Mouse (Mus musculus) heart, embryonic 11.5 days (tissue): ENCODE measurements around the gene Fbxo2. TPM values are rescaled to one million over a fixed set of nuclear protein-coding genes. Genes with fewer than 3 reads are reported as not detected.

Experiments used
- ATAC-seq: fragments of 200-750 bp; cut with Nextera tagmentation; replicated peaks from 2 replicates; pipeline ENCODE4 v1.8.0; 2017; ENCODE audit warnings: moderate library complexity; ENCODE audit not compliant: insufficient number of reproducible peaks, low FRiP score, low TSS enrichment
- H3K27ac ChIP-seq: fragments of 300-500 bp; sonication (generic); 2 replicates; pipeline ENCODE4 v1.5.1; 2014; ENCODE audit warnings: mild to moderate bottlenecking, low read depth, low read length
- H3K27me3 ChIP-seq: fragments of 300-500 bp; sonication (generic); 2 replicates; pipeline ENCODE4 v1.6.1; 2014; ENCODE audit warnings: mild to moderate bottlenecking, low read length, mixed read lengths; ENCODE audit not compliant: control insufficient read depth, insufficient read depth
- H3K36me3 ChIP-seq: fragments of 300-500 bp; sonication (generic); 2 replicates; pipeline ENCODE4 v1.6.1; 2014; ENCODE audit warnings: mild to moderate bottlenecking, low read length, moderate library complexity, mixed read lengths; ENCODE audit not compliant: control insufficient read depth, insufficient read depth
- H3K4me1 ChIP-seq: fragments of 300-500 bp; sonication (generic); 2 replicates; pipeline ENCODE4 v1.6.1; 2014; ENCODE audit warnings: low read length; ENCODE audit not compliant: control insufficient read depth, insufficient read depth
- H3K4me2 ChIP-seq: fragments of 300-500 bp; sonication (generic); 2 replicates; pipeline ENCODE4 v1.6.1; 2014; ENCODE audit warnings: mild to moderate bottlenecking, moderate library complexity
- H3K4me3 ChIP-seq: fragments of 300-500 bp; sonication (generic); 2 replicates; pipeline ENCODE4 v1.5.1; 2014; ENCODE audit warnings: low read depth, low read length
- H3K9ac ChIP-seq: fragments of 300-500 bp; sonication (generic); 2 replicates; pipeline ENCODE4 v1.6.1; 2014; ENCODE audit warnings: mild to moderate bottlenecking, low read depth, low read length, moderate library complexity
- H3K9me3 ChIP-seq: fragments of 300-500 bp; sonication (generic); replicated peaks from 2 replicates; pipeline ENCODE4 v1.6.1; 2016; ENCODE audit warnings: low read length; ENCODE audit not compliant: control insufficient read depth
- WGBS: fragments of 180-500 bp; shearing (Covaris S2); extraction: QIAGEN DNeasy Blood & Tissue Kit; methylation state at CpG from one replicate; pipeline ENCODE4 v1.1.7; 2014; ENCODE audit not compliant: insufficient replicate concordance; 5-methylcytosine and 5-hydroxymethylcytosine counted together
- polyA plus RNA-seq: library from polyadenylated mRNA; unstranded; fragments of >200 nt; fragmentation: Nextera tagmentation; extraction: Ambion mirVana; gene quantifications from 2 replicates; pipeline ENCODE4 v1.2.1, GENCODE M21; 2014

Fbxo2 gene
- polyA plus RNA-seq, 1 experiment from 2014 or later: 0.84 TPM

DNA sequence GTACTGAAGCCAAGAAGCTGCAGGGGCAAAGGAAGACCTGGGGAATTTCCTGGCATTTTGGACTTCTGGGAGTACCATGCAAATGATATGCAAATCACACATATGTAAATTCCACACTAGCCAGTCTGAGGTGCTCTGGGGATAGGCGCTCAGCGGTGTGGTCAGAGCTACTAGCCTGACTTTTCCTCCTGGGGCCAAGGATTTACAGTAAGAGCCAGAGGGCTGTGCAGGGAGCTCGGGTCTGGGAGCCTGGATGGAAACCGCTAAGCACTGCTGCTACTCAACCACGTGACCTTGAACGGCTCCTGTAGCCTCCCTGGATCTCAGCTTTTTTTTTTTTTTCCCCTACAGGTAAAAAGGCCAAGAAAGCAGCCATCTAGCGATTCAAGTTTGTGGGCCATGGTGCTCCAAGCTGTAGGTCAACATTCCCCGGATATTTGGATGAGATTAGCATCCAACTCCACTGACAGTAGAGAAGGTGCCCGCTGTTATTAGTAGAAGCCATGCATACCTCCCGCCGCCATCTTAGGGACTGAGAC lies 32.4 kb downstream of the Fbxo2 start:
- Histone ChIP-seq H3K9ac (no peak overlapping the region), H3K4me2 (no peak overlapping the region), H3K4me1 (no peaks in the 10 kb centered on the region), H3K4me3 (no peak overlapping the region), H3K27ac (no peak overlapping the region), H3K9me3 (no peaks in the 10 kb centered on the region), H3K27me3 (no peaks in the 10 kb centered on the region), H3K36me3 (no peaks in the 10 kb centered on the region)
- no peak for ATAC-seq
- 27% methylated on average over 11 of the region's 11 CpGs for WGBS

DNA sequence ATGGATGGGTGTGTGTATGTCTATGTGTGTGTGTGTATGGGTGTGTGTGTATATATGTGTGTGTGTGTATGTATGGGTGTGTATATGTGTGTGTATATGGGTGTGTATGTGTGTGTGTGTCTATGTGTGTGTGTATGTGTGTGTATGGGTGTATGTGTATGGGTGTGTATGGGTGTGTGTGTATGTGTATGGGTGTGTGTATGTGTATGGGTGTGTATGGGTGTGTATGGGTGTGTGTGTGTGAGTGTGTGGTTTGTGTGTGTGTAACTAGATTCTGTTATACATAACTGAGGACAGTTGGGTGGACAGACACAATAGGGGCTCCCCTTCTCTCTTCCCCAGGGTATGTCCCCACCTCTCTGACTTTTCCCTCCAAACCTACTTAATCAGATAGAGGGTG lies 34.0 kb downstream of the Fbxo2 start:
- Histone ChIP-seq H3K27ac (no peak overlapping the region), H3K36me3 (no peaks in the 10 kb centered on the region), H3K4me2 (no peak overlapping the region), H3K27me3 (peaks cover 7% of the 10 kb centered on the region), H3K9me3 (no peaks in the 10 kb centered on the region), H3K9ac (no peak overlapping the region), H3K4me3 (no peak overlapping the region), H3K4me1 (no peaks in the 10 kb centered on the region)
- ATAC-seq: no peak; the same call in 1 of the 2 replicates

DNA sequence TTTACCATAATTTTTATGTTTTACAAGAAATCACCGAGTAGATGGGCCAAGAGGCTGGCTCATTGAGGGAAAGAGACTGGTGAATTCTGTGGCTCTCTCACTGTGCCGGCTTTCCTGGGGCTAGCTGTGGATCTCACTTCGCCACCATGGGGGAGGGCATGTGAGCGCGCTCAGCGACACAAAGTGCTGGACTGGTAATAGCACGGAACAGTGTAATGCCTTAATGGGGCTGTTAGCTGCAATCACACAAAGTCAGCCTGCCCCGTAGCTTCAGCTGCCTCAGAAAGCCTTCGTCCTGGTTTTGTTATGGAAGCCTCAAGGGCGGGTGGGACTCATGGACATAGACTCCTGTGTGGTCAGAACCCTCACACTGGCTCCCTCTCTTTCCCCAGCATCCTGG lies 38.3 kb downstream of the Fbxo2 start:
- Histone ChIP-seq H3K9me3 (no peaks in the 10 kb centered on the region), H3K4me3 (no peak overlapping the region), H3K9ac (no peak overlapping the region), H3K27ac (no peak overlapping the region), H3K36me3 (no peaks in the 10 kb centered on the region), H3K4me2 (no peak overlapping the region), H3K4me1 (no peaks in the 10 kb centered on the region), H3K27me3 (peaks cover 7% of the 10 kb centered on the region)
- 53% methylated on average over 10 of the region's 10 CpGs for WGBS
- no peak for ATAC-seq

- no peak; the same call in 1 of the 2 replicates for ATAC-seq
- 85% methylated on average over 2 of the region's 2 CpGs for WGBS
- Histone ChIP-seq H3K36me3 (no peaks in the 10 kb centered on the region), H3K9me3 (no peaks in the 10 kb centered on the region), H3K27me3 (peaks cover 11% of the 10 kb centered on the region), H3K9ac (no peak overlapping the region), H3K27ac (peak overlapping the region; percentile 74), H3K4me3 (no peak overlapping the region), H3K4me1 (no peaks in the 10 kb centered on the region), H3K4me2 (peak overlapping the region; percentile 12; the same call in 1 of the 2 replicates)
Measured at GRCm38 (mm10) chr4:148203557-148203956, 43.1 kb downstream of the Fbxo2 start.

DNA sequence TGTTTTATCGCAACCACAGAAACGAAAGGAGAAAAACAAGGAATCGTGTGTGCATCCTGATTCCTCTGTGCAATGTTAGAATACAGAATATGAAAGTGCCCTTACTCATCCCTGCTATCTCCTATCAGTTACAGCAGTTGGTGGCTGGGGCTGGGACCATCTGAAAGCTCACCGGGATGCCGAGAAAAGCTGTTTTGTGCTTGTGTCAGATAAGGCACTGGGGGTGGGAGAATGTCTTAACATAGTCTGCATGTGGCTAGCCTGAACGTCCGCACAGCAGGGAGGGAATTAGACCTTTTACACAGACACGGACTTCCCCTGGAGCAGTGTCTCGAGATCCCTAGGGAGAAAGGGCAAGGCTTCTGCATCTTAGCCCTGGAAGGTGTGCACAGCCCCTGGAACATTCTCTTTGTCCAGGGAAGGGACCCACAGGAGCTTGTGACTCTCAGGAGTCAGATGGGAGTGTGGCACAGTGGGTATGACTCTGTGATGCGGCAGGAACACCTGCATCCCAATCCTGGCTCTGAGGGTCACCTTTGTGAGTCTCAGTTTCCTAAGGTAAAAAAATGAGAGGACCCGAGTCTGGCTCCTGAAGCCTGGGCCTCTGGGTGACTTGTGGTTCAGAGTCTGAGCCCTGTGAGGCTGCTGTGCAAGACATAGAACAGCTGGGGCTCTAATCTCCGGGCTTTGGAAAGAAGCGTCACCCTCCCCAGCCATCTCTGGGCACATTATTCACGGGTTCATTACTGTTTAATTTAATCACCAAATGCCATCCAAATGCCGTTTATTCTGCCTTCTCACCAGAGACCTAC lies 43.8 kb downstream of the Fbxo2 start:
- Histone ChIP-seq H3K9me3 (no peaks in the 10 kb centered on the region), H3K27ac (peak overlapping the region; percentile 85), H3K4me2 (peak overlapping the region; percentile 44), H3K27me3 (peaks cover 5% of the 10 kb centered on the region), H3K4me3 (no peak overlapping the region), H3K4me1 (no peaks in the 10 kb centered on the region), H3K36me3 (no peaks in the 10 kb centered on the region), H3K9ac (0 out of 2 replicates have a peak overlapping the region, but pooled peaks have one; percentile 34)
- peak; percentile 90 for ATAC-seq
- 45% methylated on average over 15 of the region's 15 CpGs for WGBS

DNA sequence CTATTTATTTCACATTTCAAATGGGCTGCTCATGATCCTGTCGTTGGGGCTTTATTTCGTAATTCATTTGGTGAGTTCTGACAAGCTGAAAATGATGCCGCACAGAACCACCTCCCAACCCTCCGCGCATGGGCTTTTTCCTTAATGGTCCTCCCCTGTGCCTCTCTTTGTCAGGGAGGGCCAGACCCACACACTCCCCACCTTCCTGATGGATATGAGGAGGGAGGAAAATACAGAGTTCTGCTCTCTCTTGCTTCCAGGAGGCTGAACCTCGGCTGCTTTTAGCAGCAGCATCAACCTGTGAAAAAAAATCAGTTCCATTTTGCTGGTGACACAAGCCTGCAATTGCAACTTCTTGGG lies 44.4 kb downstream of the Fbxo2 start:
- Histone ChIP-seq H3K36me3 (no peaks in the 10 kb centered on the region), H3K4me3 (no peak overlapping the region), H3K27ac (peak overlapping the region; percentile 85), H3K4me2 (peak overlapping the region; percentile 44), H3K4me1 (no peaks in the 10 kb centered on the region), H3K9ac (no peak overlapping the region), H3K9me3 (no peaks in the 10 kb centered on the region), H3K27me3 (peaks cover 4% of the 10 kb centered on the region)
- WGBS: 62% methylated on average over 6 of the region's 6 CpGs
- no peak for ATAC-seq

GRCm38 (mm10) chr4:148214460-148215136 lies 54.2 kb downstream of the Fbxo2 start:
- H3K27ac ChIP-seq: no peak overlapping the region
- H3K4me1 ChIP-seq: no peaks in the 10 kb centered on the region
- no peak overlapping the region for H3K9ac ChIP-seq
- H3K4me3 ChIP-seq: no peak overlapping the region
- ATAC-seq: no peak
- WGBS: 45% methylated on average over 5 of the region's 5 CpGs
- H3K27me3 ChIP-seq: peaks cover 35% of the 10 kb centered on the region
- H3K36me3 ChIP-seq: no peaks in the 10 kb centered on the region
- no peak overlapping the region for H3K4me2 ChIP-seq
- no peaks in the 10 kb centered on the region for H3K9me3 ChIP-seq

DNA sequence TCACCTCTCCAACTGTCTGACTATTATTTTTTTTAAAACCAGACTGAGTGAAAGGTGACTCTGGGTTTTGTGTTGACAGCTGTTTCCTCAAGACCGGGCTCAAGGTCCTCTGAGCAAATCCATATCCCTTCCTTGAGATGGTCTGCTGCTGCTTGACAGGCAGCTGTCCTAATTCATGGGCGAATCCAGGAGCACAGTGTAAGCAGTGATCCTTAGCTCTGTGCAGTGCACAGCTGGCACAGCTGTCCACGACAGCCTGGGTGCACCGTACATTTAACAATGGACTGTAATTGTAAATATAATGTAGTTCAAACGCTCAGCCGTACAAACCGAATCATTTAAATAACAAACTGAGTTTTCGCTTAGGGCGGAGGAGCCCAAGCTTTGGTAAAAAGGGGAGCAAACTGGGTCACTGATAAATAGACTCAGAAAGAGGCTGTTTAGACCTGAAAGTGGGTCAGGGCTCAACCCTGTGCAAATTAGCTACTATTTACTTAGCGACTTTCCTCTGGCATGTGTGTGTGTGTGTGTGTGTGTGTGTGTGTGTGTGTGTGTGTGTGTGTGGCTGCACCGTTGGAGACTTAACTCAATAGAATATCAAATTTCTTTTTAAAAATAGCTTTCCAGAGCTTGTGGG lies 55.0 kb downstream of the Fbxo2 start:
- ATAC-seq: no peak
- Histone ChIP-seq H3K36me3 (no peaks in the 10 kb centered on the region), H3K27me3 (peaks cover 42% of the 10 kb centered on the region), H3K27ac (no peak overlapping the region), H3K9me3 (no peaks in the 10 kb centered on the region), H3K4me1 (no peaks in the 10 kb centered on the region), H3K4me2 (no peak overlapping the region), H3K9ac (no peak overlapping the region), H3K4me3 (no peak overlapping the region)
- WGBS: 54% methylated on average over 11 of the region's 11 CpGs
